Mouse (Mus musculus) liver, postnatal 0 days (tissue): ENCODE results near the gene Cwc27.

Experiments
- CTCF ChIP-seq: sonication (generic); IDR thresholded peaks from 2 replicates; pipeline ENCODE4 v1.5.1; 2016; ENCODE audit warnings: antibody characterized with exemption, low read depth
- EP300 ChIP-seq: IDR thresholded peaks from 2 replicates; pipeline ENCODE4 v1.6.1; 2016; ENCODE audit warnings: antibody characterized with exemption, low read depth, mild to moderate bottlenecking

- no peak for TF ChIP-seq CTCF
- no peak for TF ChIP-seq EP300
These were observed 4.2 kb upstream of the Cwc27 start for GRCm38 (mm10) chr13:104821192-104821591.
